Mouse (Mus musculus): ENCODE data around the gene Gm10271.

Gm10271 gene

GRCm38 (mm10) chr10:116972509-116972908, at the start of gene Gm10271:
Gm10271 (minus strand) TSS chr10:116972609.
- no peak for DNase-seq

GRCm38 (mm10) chr10:117021020-117021754, 48.8 kb upstream of the Gm10271 start:
- peak; percentile 58 for DNase-seq

- no peak for DNase-seq
These were observed 46.0 kb upstream of the Gm10271 start for GRCm38 (mm10) chr10:117018281-117018840.

GRCm38 (mm10) chr10:117014565-117014964, 42.2 kb upstream of the Gm10271 start:
- DNase-seq: no peak

- no peak for DNase-seq
These were observed 41.4 kb upstream of the Gm10271 start for GRCm38 (mm10) chr10:117013689-117014390.

- no peak for DNase-seq
These were observed 38.6 kb upstream of the Gm10271 start for GRCm38 (mm10) chr10:117011047-117011446.

- no peak for DNase-seq
These were observed 37.3 kb upstream of the Gm10271 start for GRCm38 (mm10) chr10:117009691-117010090.

GRCm38 (mm10) chr10:117005707-117006464, 33.5 kb upstream of the Gm10271 start:
- DNase-seq: no peak

- no peak for DNase-seq
These were observed 32.3 kb upstream of the Gm10271 start for GRCm38 (mm10) chr10:117004695-117005094.

- no peak for DNase-seq
These were observed 28.6 kb upstream of the Gm10271 start for GRCm38 (mm10) chr10:117000975-117001374.

- DNase-seq: no peak
These were observed 26.5 kb upstream of the Gm10271 start for GRCm38 (mm10) chr10:116998716-116999455.

- DNase-seq: peak; percentile 59
These were observed 23.8 kb upstream of the Gm10271 start for GRCm38 (mm10) chr10:116996236-116996600.

- DNase-seq: no peak
These were observed 23.3 kb upstream of the Gm10271 start for GRCm38 (mm10) chr10:116995584-116996235.

- no peak for DNase-seq
These were observed 22.8 kb upstream of the Gm10271 start for GRCm38 (mm10) chr10:116995162-116995561.

GRCm38 (mm10) chr10:116993971-116994370, 21.6 kb upstream of the Gm10271 start:
- DNase-seq: no peak

- no peak for DNase-seq
These were observed 14.1 kb upstream of the Gm10271 start, which contains the start of gene Best3 for GRCm38 (mm10) chr10:116986264-116987082. Best3 (plus strand) TSS chr10:116986314.

- DNase-seq: no peak
These were observed 12.4 kb upstream of the Gm10271 start for GRCm38 (mm10) chr10:116984836-116985235.

GRCm38 (mm10) chr10:116982526-116982925, 10.1 kb upstream of the Gm10271 start:
- DNase-seq: no peak

GRCm38 (mm10) chr10:116980888-116981287, 8.5 kb upstream of the Gm10271 start:
- no peak for DNase-seq

- peak; percentile 51 for DNase-seq
These were observed 7.9 kb upstream of the Gm10271 start for GRCm38 (mm10) chr10:116980273-116980672.

GRCm38 (mm10) chr10:116978841-116979240, 6.4 kb upstream of the Gm10271 start:
- DNase-seq: no peak

Data from kidney, postnatal 14 days (tissue).